Comparison of ENCODE assay signal across 24 mouse cellular contexts in genomic region chr1:124825717-124826116, GRCm38 (mm10).
DNase-seq lines count a peak whose midpoint lies in the region; ATAC-seq and TF ChIP-seq lines count a peak whose summit lies in the region.
"Had no signal": no experiment of that assay in that cellular context is flagged by ENCODE, and none has a peak within 500 bp of the region (broad histone marks: within the 10 kb centered on the region; RNA-seq: fewer than 3 reads in every experiment).

No protein-coding gene starts in this region.

- peak; percentile 81 for DNase-seq in brain, adult 2 months (ENCODE audit: low read depth, low spot score)
- DNase-seq in layer of hippocampus, adult 2 months (ENCODE audit: low spot score in 2 of 2), result peak; percentile 14 to 47
- peak; percentile 56 to 79 for DNase-seq in right cerebral cortex, postnatal 10 days (ENCODE audit: low spot score in 2 of 2)
- no peak for DNase-seq in cerebellum, adult 11-12 months
- no peak for DNase-seq in yolk sac, embryonic 10.5 days (ENCODE audit: low spot score)
- no peak for DNase-seq in embryonic facial prominence, embryonic 10.5 days (ENCODE audit: low spot score)
- DNase-seq: adrenal gland, adult 2 months; cerebellum, adult 11 months; cerebellum, postnatal 14 days; embryo, embryonic 11 days; gastrocnemius, postnatal 10 days; heart, adult 11 months; heart, postnatal 14 days; lung, adult 18-20 months; thymus, postnatal 4 days had no signal

- H3K36me3 ChIP-seq in forebrain, embryonic 16.5 days (ENCODE audit: control insufficient read depth, insufficient read depth), result no peaks in the 10 kb centered on the region
- no peaks in the 10 kb centered on the region for H3K36me3 ChIP-seq in forebrain, embryonic 12.5 days (replicated peaks)
- H3K36me3 ChIP-seq in embryonic facial prominence, embryonic 10.5 days (replicated peaks), result no peaks in the 10 kb centered on the region
- H3K36me3 ChIP-seq: embryonic facial prominence, embryonic 15.5 days; heart, embryonic 12.5 days; hindbrain, embryonic 15.5 days had no signal

- H3K9me3 ChIP-seq in forebrain, embryonic 16.5 days (ENCODE audit: control insufficient read depth, low read length), result no peaks in the 10 kb centered on the region; the same call in 1 of the 2 replicates
- H3K9me3 ChIP-seq in forebrain, embryonic 12.5 days, result no peaks in the 10 kb centered on the region
- no peaks in the 10 kb centered on the region for H3K9me3 ChIP-seq in embryonic facial prominence, embryonic 10.5 days
- H3K9me3 ChIP-seq: embryonic facial prominence, embryonic 15.5 days; hindbrain, embryonic 15.5 days had no signal

- no peaks in the 10 kb centered on the region for H3K27me3 ChIP-seq in forebrain, embryonic 16.5 days (replicated peaks; ENCODE audit: control insufficient read depth, insufficient read depth, low read length)
- no peaks in the 10 kb centered on the region for H3K27me3 ChIP-seq in forebrain, embryonic 12.5 days
- H3K27me3 ChIP-seq in embryonic facial prominence, embryonic 10.5 days (replicated peaks; ENCODE audit: low read depth, poor library complexity, severe bottlenecking), result no peaks in the 10 kb centered on the region
- H3K27me3 ChIP-seq: embryonic facial prominence, embryonic 15.5 days; heart, embryonic 12.5 days; hindbrain, embryonic 15.5 days; megakaryocyte, embryonic 14.5 days had no signal

- H3K4me1 ChIP-seq in forebrain, embryonic 16.5 days (replicated peaks; ENCODE audit: control insufficient read depth, insufficient read depth, low read length), result no peaks in the 10 kb centered on the region
- H3K4me1 ChIP-seq in forebrain, embryonic 12.5 days, result no peaks in the 10 kb centered on the region
- H3K4me1 ChIP-seq in embryonic facial prominence, embryonic 10.5 days, result no peaks in the 10 kb centered on the region
- H3K4me1 ChIP-seq: embryonic facial prominence, embryonic 15.5 days; heart, embryonic 12.5 days; hindbrain, embryonic 15.5 days; megakaryocyte, embryonic 14.5 days had no signal

- TF ChIP-seq CTCF in layer of hippocampus, adult 2 months (conservative IDR thresholded peaks at IDR 0.05), result no peak

- 84% methylated on average over 7 of the region's 7 CpGs for WGBS in forebrain, embryonic 16.5 days
- WGBS in forebrain, embryonic 12.5 days, result 91% methylated on average over 7 of the region's 7 CpGs
- WGBS in embryonic facial prominence, embryonic 10.5 days, result 91% methylated on average over 7 of the region's 7 CpGs

- no peak overlapping the region for H3K4me2 ChIP-seq in forebrain, embryonic 16.5 days (ENCODE audit: low read length)
- H3K4me2 ChIP-seq in forebrain, embryonic 12.5 days, result no peak overlapping the region
- H3K4me2 ChIP-seq: embryonic facial prominence, embryonic 15.5 days; heart, embryonic 12.5 days; hindbrain, embryonic 15.5 days; liver, embryonic 11.5 days had no signal

- no peak overlapping the region for H3K9ac ChIP-seq in forebrain, embryonic 16.5 days (replicated peaks; ENCODE audit: low read depth, low read length)
- no peak overlapping the region for H3K9ac ChIP-seq in forebrain, embryonic 12.5 days
- H3K9ac ChIP-seq: embryonic facial prominence, embryonic 15.5 days; heart, embryonic 12.5 days; hindbrain, embryonic 15.5 days had no signal

- peak; percentile 54; the same call in 1 of the 2 replicates for ATAC-seq in forebrain, embryonic 16.5 days
- no peak for ATAC-seq in forebrain, embryonic 12.5 days (ENCODE audit: low FRiP score)
- ATAC-seq: intestine, embryonic 16.5 days; midbrain, embryonic 16.5 days had no signal

- no peak overlapping the region for H3K4me3 ChIP-seq in forebrain, embryonic 16.5 days (replicated peaks; ENCODE audit: low read length)
- H3K4me3 ChIP-seq in forebrain, embryonic 12.5 days (replicated peaks), result no peak overlapping the region
- H3K4me3 ChIP-seq in layer of hippocampus, adult 2 months, result no peak overlapping the region
- H3K4me3 ChIP-seq in embryonic facial prominence, embryonic 10.5 days, result no peak overlapping the region
- H3K4me3 ChIP-seq: embryonic facial prominence, embryonic 15.5 days; heart, embryonic 12.5 days; hindbrain, embryonic 15.5 days; megakaryocyte, embryonic 14.5 days had no signal

- no peak overlapping the region for H3K27ac ChIP-seq in forebrain, embryonic 16.5 days (ENCODE audit: low read length)
- H3K27ac ChIP-seq in forebrain, embryonic 12.5 days, result no peak overlapping the region
- no peak overlapping the region for H3K27ac ChIP-seq in layer of hippocampus, adult 2 months
- H3K27ac ChIP-seq in embryonic facial prominence, embryonic 10.5 days (replicated peaks), result no peak overlapping the region
- H3K27ac ChIP-seq: embryonic facial prominence, embryonic 15.5 days; hindbrain, embryonic 15.5 days had no signal

Comparison
In these comparisons a context has a peak if more than half of its experiments do, and no peak if none do; other contexts are left out.
1. DNase-seq: peak in brain, adult 2 months (single experiment), layer of hippocampus, adult 2 months (2 of 2) and right cerebral cortex, postnatal 10 days (2 of 2); none in cerebellum, adult 11-12 months (single experiment), yolk sac, embryonic 10.5 days (single experiment) and embryonic facial prominence, embryonic 10.5 days (single experiment).